Mouse (Mus musculus) heart, embryonic 15.5 days (tissue): ENCODE measurements at regions not wholly inside any gene's neighbourhood (a gene's known extent, or its start where the extent isn't known, plus 50 kb on each side); places are given as distances from the start of the nearest gene placed in this dataset.

Source experiments
- ATAC-seq: fragments of 200-750 bp; cut with Nextera tagmentation; replicated peaks from 2 replicates; pipeline ENCODE4 v1.8.0; 2017; ENCODE audit warnings: low read depth, moderate TSS enrichment; ENCODE audit not compliant: insufficient number of reproducible peaks, insufficient read depth, low FRiP score
- H3K27ac ChIP-seq: fragments of 300-500 bp; sonication (generic); 2 replicates; pipeline ENCODE4 v1.5.1; 2015; ENCODE audit warnings: mild to moderate bottlenecking, inconsistent platforms
- H3K27me3 ChIP-seq: fragments of 300-500 bp; sonication (generic); 2 replicates; pipeline ENCODE4 v1.6.1; 2015; ENCODE audit warnings: inconsistent platforms
- H3K36me3 ChIP-seq: fragments of 300-500 bp; sonication (generic); 2 replicates; pipeline ENCODE4 v1.6.1; 2015; ENCODE audit warnings: mild to moderate bottlenecking, inconsistent platforms
- H3K4me1 ChIP-seq: fragments of 300-500 bp; sonication (generic); replicated peaks from 2 replicates; pipeline ENCODE4 v1.6.1; 2015; ENCODE audit warnings: inconsistent platforms
- H3K4me2 ChIP-seq: fragments of 300-500 bp; sonication (generic); 2 replicates; pipeline ENCODE4 v1.6.1; 2015; ENCODE audit warnings: inconsistent platforms, mild to moderate bottlenecking, moderate library complexity
- H3K4me3 ChIP-seq: fragments of 300-500 bp; sonication (generic); 2 replicates; pipeline ENCODE4 v1.5.1; 2015; ENCODE audit warnings: mild to moderate bottlenecking, inconsistent platforms
- H3K9ac ChIP-seq: fragments of 300-500 bp; sonication (generic); 2 replicates; pipeline ENCODE4 v1.6.1; 2015; ENCODE audit warnings: mild to moderate bottlenecking, inconsistent platforms
- H3K9me3 ChIP-seq: fragments of 300-500 bp; sonication (generic); replicated peaks from 2 replicates; pipeline ENCODE4 v1.6.1; 2016; ENCODE audit warnings: inconsistent platforms
- WGBS: fragments of 180-500 bp; shearing (Covaris S2); methylation state at CpG from one replicate; pipeline ENCODE4 v1.1.7; 2015; ENCODE audit warnings: mixed read lengths; 5-methylcytosine and 5-hydroxymethylcytosine counted together

- no peaks in the 10 kb centered on the region for H3K36me3 ChIP-seq
These were observed 277.2 kb upstream of the Adgrl4 start for GRCm38 (mm10) chr3:151160516-151160915.

GRCm38 (mm10) chr3:151182132-151182531, 255.6 kb upstream of the Adgrl4 start:
- no peaks in the 10 kb centered on the region for H3K9me3 ChIP-seq
- H3K27me3 ChIP-seq = no peaks in the 10 kb centered on the region
- H3K36me3 ChIP-seq = no peaks in the 10 kb centered on the region
- 42% methylated on average over 2 of the region's 2 CpGs for WGBS
- ATAC-seq = no peak
- no peak overlapping the region for H3K4me3 ChIP-seq
- H3K27ac ChIP-seq = no peak overlapping the region
- H3K4me2 ChIP-seq = no peak overlapping the region
- no peaks in the 10 kb centered on the region for H3K4me1 ChIP-seq
- H3K9ac ChIP-seq = no peak overlapping the region

More at GRCm38 (mm10) chr3:151160516-151160915, 277.2 kb upstream of the Adgrl4 start:
- Histone ChIP-seq H3K4me2 (no peak overlapping the region), H3K27me3 (no peaks in the 10 kb centered on the region), H3K9me3 (no peaks in the 10 kb centered on the region), H3K27ac (no peak overlapping the region), H3K4me3 (no peak overlapping the region), H3K9ac (no peak overlapping the region), H3K4me1 (no peaks in the 10 kb centered on the region)
- no peak for ATAC-seq
- 83% methylated on average over 1 of the region's 1 CpGs for WGBS

- no peaks in the 10 kb centered on the region for H3K4me1 ChIP-seq
- H3K9ac ChIP-seq = no peak overlapping the region
- H3K4me3 ChIP-seq = no peak overlapping the region
- H3K9me3 ChIP-seq = no peaks in the 10 kb centered on the region
- H3K4me2 ChIP-seq = no peak overlapping the region
- 72% methylated on average over 2 of the region's 2 CpGs for WGBS
- H3K36me3 ChIP-seq = no peaks in the 10 kb centered on the region
- no peak overlapping the region for H3K27ac ChIP-seq
- no peaks in the 10 kb centered on the region for H3K27me3 ChIP-seq
- no peak for ATAC-seq
These were observed 245.6 kb upstream of the Adgrl4 start for GRCm38 (mm10) chr3:151192092-151192491.

- Histone ChIP-seq H3K27ac (no peak overlapping the region), H3K4me3 (no peak overlapping the region), H3K9me3 (no peaks in the 10 kb centered on the region), H3K9ac (no peak overlapping the region), H3K27me3 (no peaks in the 10 kb centered on the region), H3K36me3 (no peaks in the 10 kb centered on the region), H3K4me1 (no peaks in the 10 kb centered on the region), H3K4me2 (no peak overlapping the region)
- ATAC-seq = no peak
- 85% methylated on average over 4 of the region's 4 CpGs for WGBS
These were observed 226.7 kb upstream of the Adgrl4 start for GRCm38 (mm10) chr3:151210978-151211377.

GRCm38 (mm10) chr3:151216764-151217502, 220.8 kb upstream of the Adgrl4 start:
- Histone ChIP-seq H3K27me3 (no peaks in the 10 kb centered on the region), H3K9me3 (no peaks in the 10 kb centered on the region), H3K4me2 (no peak overlapping the region), H3K4me3 (no peak overlapping the region), H3K4me1 (0 out of 2 replicates have a peak, but pooled peaks cover 3% of the 10 kb centered on the region), H3K36me3 (no peaks in the 10 kb centered on the region), H3K9ac (no peak overlapping the region), H3K27ac (no peak overlapping the region)
- 66% methylated on average over 3 of the region's 3 CpGs for WGBS
- no peak for ATAC-seq

- 19% methylated on average over 3 of the region's 3 CpGs for WGBS
- H3K4me3 ChIP-seq = no peak overlapping the region
- no peak overlapping the region for H3K9ac ChIP-seq
- no peaks in the 10 kb centered on the region for H3K27me3 ChIP-seq
- no peak overlapping the region for H3K27ac ChIP-seq
- H3K9me3 ChIP-seq = no peaks in the 10 kb centered on the region
- H3K4me2 ChIP-seq = no peak overlapping the region
- no peaks in the 10 kb centered on the region for H3K36me3 ChIP-seq
- no peak for ATAC-seq
- 0 out of 2 replicates have a peak, but pooled peaks cover 3% of the 10 kb centered on the region for H3K4me1 ChIP-seq
These were observed 215.3 kb upstream of the Adgrl4 start for GRCm38 (mm10) chr3:151222407-151222806.

GRCm38 (mm10) chr3:151252458-151252857, 185.2 kb upstream of the Adgrl4 start:
- no peak overlapping the region for H3K4me2 ChIP-seq
- H3K27ac ChIP-seq = no peak overlapping the region
- no peaks in the 10 kb centered on the region for H3K4me1 ChIP-seq
- H3K36me3 ChIP-seq = no peaks in the 10 kb centered on the region
- WGBS = 63% methylated on average over 2 of the region's 2 CpGs
- no peak for ATAC-seq
- no peaks in the 10 kb centered on the region; the same call in 1 of the 2 replicates for H3K9me3 ChIP-seq
- no peak overlapping the region for H3K9ac ChIP-seq
- H3K27me3 ChIP-seq = no peaks in the 10 kb centered on the region
- H3K4me3 ChIP-seq = no peak overlapping the region

- Histone ChIP-seq H3K4me1 (no peaks in the 10 kb centered on the region), H3K36me3 (no peaks in the 10 kb centered on the region), H3K4me3 (no peak overlapping the region), H3K9me3 (no peaks in the 10 kb centered on the region), H3K4me2 (no peak overlapping the region), H3K9ac (no peak overlapping the region), H3K27me3 (no peaks in the 10 kb centered on the region), H3K27ac (no peak overlapping the region)
- no peak for ATAC-seq
- 70% methylated on average over 3 of the region's 3 CpGs for WGBS
These were observed 174.9 kb upstream of the Adgrl4 start for GRCm38 (mm10) chr3:151262821-151263220.

GRCm38 (mm10) chr3:151265658-151266057, 172.0 kb upstream of the Adgrl4 start:
- H3K27ac ChIP-seq = no peak overlapping the region
- H3K4me1 ChIP-seq = no peaks in the 10 kb centered on the region
- H3K36me3 ChIP-seq = no peaks in the 10 kb centered on the region
- no peak overlapping the region for H3K4me3 ChIP-seq
- no peak overlapping the region for H3K4me2 ChIP-seq
- no peaks in the 10 kb centered on the region for H3K9me3 ChIP-seq
- WGBS = 27% methylated on average over 2 of the region's 2 CpGs
- no peaks in the 10 kb centered on the region for H3K27me3 ChIP-seq
- no peak for ATAC-seq
- H3K9ac ChIP-seq = no peak overlapping the region

GRCm38 (mm10) chr3:151269514-151269913, 168.2 kb upstream of the Adgrl4 start:
- no peak overlapping the region for H3K9ac ChIP-seq
- WGBS = 56% methylated on average over 2 of the region's 2 CpGs
- no peaks in the 10 kb centered on the region for H3K4me1 ChIP-seq
- H3K9me3 ChIP-seq = no peaks in the 10 kb centered on the region
- no peaks in the 10 kb centered on the region for H3K27me3 ChIP-seq
- H3K4me2 ChIP-seq = no peak overlapping the region
- ATAC-seq = no peak
- no peaks in the 10 kb centered on the region for H3K36me3 ChIP-seq
- no peak overlapping the region for H3K4me3 ChIP-seq
- no peak overlapping the region for H3K27ac ChIP-seq

- Histone ChIP-seq H3K9me3 (no peaks in the 10 kb centered on the region), H3K27ac (no peak overlapping the region), H3K36me3 (no peaks in the 10 kb centered on the region), H3K9ac (no peak overlapping the region), H3K4me2 (no peak overlapping the region), H3K27me3 (no peaks in the 10 kb centered on the region), H3K4me3 (no peak overlapping the region), H3K4me1 (no peaks in the 10 kb centered on the region)
- no peak for ATAC-seq
- WGBS = 80% methylated on average over 1 of the region's 1 CpGs
These were observed 153.9 kb upstream of the Adgrl4 start for GRCm38 (mm10) chr3:151283829-151284228.

GRCm38 (mm10) chr3:151293981-151294605, 143.6 kb upstream of the Adgrl4 start:
- WGBS = 41% methylated on average over 11 of the region's 11 CpGs
- H3K9ac ChIP-seq = no peak overlapping the region

More at GRCm38 (mm10) chr3:151293981-151294605, 143.6 kb upstream of the Adgrl4 start:
- Histone ChIP-seq H3K27me3 (no peaks in the 10 kb centered on the region), H3K9me3 (no peaks in the 10 kb centered on the region), H3K27ac (peak overlapping the region; percentile 9; the same call in 1 of the 2 replicates), H3K4me2 (no peak overlapping the region; the same call in 1 of the 2 replicates), H3K4me3 (no peak overlapping the region), H3K4me1 (no peaks in the 10 kb centered on the region), H3K36me3 (no peaks in the 10 kb centered on the region)
- peak; percentile 60; the same call in 1 of the 2 replicates for ATAC-seq
